Mouse (Mus musculus) hindbrain, embryonic 10.5 days (tissue): ENCODE data around the gene Mctp1. TPM values are rescaled to one million over a fixed set of nuclear protein-coding genes. Genes with fewer than 3 reads are reported as not detected.
A peak's percentile ranks its signal among the peaks of the same experiment; 100 is the strongest.
"Not testable (repeated sequence)": the region's sequence is repeated elsewhere in the genome, so short reads cannot be mapped to it uniquely, and the experiment has no call there.

ENCODE experiments used
- DNase-seq: peaks from one replicate; pipeline ENCODE4 v3.0.0-alpha.2; 2017; ENCODE audit warnings: low spot score
- H3K27ac ChIP-seq: fragments of 300-500 bp; sonication (generic); 2 replicates; pipeline ENCODE4 v1.5.1; 2016; ENCODE audit warnings: mild to moderate bottlenecking, moderate library complexity
- H3K27me3 ChIP-seq: fragments of 300-500 bp; sonication (generic); 2 replicates; pipeline ENCODE4 v1.6.1; 2016; ENCODE audit warnings: mild to moderate bottlenecking; ENCODE audit not compliant: poor library complexity, insufficient read depth, severe bottlenecking
- H3K36me3 ChIP-seq: fragments of 300-500 bp; sonication (generic); 2 replicates; pipeline ENCODE4 v1.6.1; 2016; ENCODE audit warnings: mild to moderate bottlenecking, moderate library complexity
- H3K4me1 ChIP-seq: fragments of 300-500 bp; sonication (generic); replicated peaks from 2 replicates; pipeline ENCODE4 v1.6.1; 2016; ENCODE audit warnings: mild to moderate bottlenecking
- H3K4me3 ChIP-seq: fragments of 300-500 bp; sonication (generic); 2 replicates; pipeline ENCODE4 v1.5.1; 2016; ENCODE audit warnings: mild to moderate bottlenecking, moderate library complexity
- H3K9me3 ChIP-seq: fragments of 300-500 bp; sonication (generic); 2 replicates; pipeline ENCODE4 v1.6.1; 2016; ENCODE audit warnings: mild to moderate bottlenecking, moderate library complexity
- WGBS: fragments of 180-500 bp; shearing (Covaris S2); methylation state at CpG from one replicate; pipeline ENCODE4 v1.1.7; 2016; 5-methylcytosine and 5-hydroxymethylcytosine counted together
- polyA plus RNA-seq: library from polyadenylated mRNA; unstranded; fragments of >200 nt; fragmentation: Nextera tagmentation; extraction: Ambion mirVana; gene quantifications from 2 replicates; pipeline ENCODE4 v1.2.1, GENCODE M21; 2016

The Mctp1 gene
- polyA plus RNA-seq, 1 experiment from 2014 or later, result 3.6 TPM

- H3K9me3 ChIP-seq, result no peaks in the 10 kb centered on the region
- no peak overlapping the region for H3K27ac ChIP-seq
- H3K27me3 ChIP-seq, result no peaks in the 10 kb centered on the region
- peak; percentile 57 for DNase-seq
- no peaks in the 10 kb centered on the region for H3K4me1 ChIP-seq
- WGBS, result 2% methylated on average over 2 of the region's 2 CpGs
- H3K4me3 ChIP-seq, result no peak overlapping the region
- no peaks in the 10 kb centered on the region for H3K36me3 ChIP-seq
Measured at GRCm38 (mm10) chr13:76969386-76969785, 585.1 kb downstream of the Mctp1 start.

- H3K27me3 ChIP-seq, H3K36me3 ChIP-seq, DNase-seq, H3K4me1 ChIP-seq, H3K4me3 ChIP-seq, H3K27ac ChIP-seq, H3K9me3 ChIP-seq: not testable (repeated sequence)
- WGBS, result 91% methylated on average over 3 of the region's 3 CpGs
Measured at GRCm38 (mm10) chr13:76971046-76971445, 586.7 kb downstream of the Mctp1 start.

- no peaks in the 10 kb centered on the region for H3K36me3 ChIP-seq
- no peak overlapping the region for H3K27ac ChIP-seq
- no peak for DNase-seq
- no peaks in the 10 kb centered on the region for H3K27me3 ChIP-seq
- H3K4me3 ChIP-seq, result no peak overlapping the region
- H3K9me3 ChIP-seq, result no peaks in the 10 kb centered on the region
- H3K4me1 ChIP-seq, result no peaks in the 10 kb centered on the region
- 67% methylated on average over 3 of the region's 3 CpGs for WGBS
Measured at GRCm38 (mm10) chr13:77002628-77003027, 618.3 kb downstream of the Mctp1 start.

GRCm38 (mm10) chr13:77003684-77004083, 619.3 kb downstream of the Mctp1 start:
- Histone ChIP-seq H3K4me3 (no peak overlapping the region), H3K4me1 (no peaks in the 10 kb centered on the region), H3K27me3 (no peaks in the 10 kb centered on the region), H3K36me3 (no peaks in the 10 kb centered on the region), H3K27ac (no peak overlapping the region), H3K9me3 (no peaks in the 10 kb centered on the region)
- no peak for DNase-seq
- 91% methylated on average over 1 of the region's 1 CpGs for WGBS

- no peaks in the 10 kb centered on the region for H3K36me3 ChIP-seq
- no peaks in the 10 kb centered on the region for H3K27me3 ChIP-seq
- H3K27ac ChIP-seq, result no peak overlapping the region
- no peak for DNase-seq
- 81% methylated on average over 2 of the region's 2 CpGs for WGBS
- no peaks in the 10 kb centered on the region for H3K9me3 ChIP-seq
- no peak overlapping the region for H3K4me3 ChIP-seq
- H3K4me1 ChIP-seq, result no peaks in the 10 kb centered on the region
Measured at GRCm38 (mm10) chr13:77018851-77019250, 634.5 kb downstream of the Mctp1 start.

GRCm38 (mm10) chr13:77029594-77029993, 645.3 kb downstream of the Mctp1 start:
- WGBS, result 70% methylated on average over 5 of the region's 5 CpGs
- Histone ChIP-seq H3K36me3 (no peaks in the 10 kb centered on the region), H3K27ac (no peak overlapping the region), H3K27me3 (no peaks in the 10 kb centered on the region), H3K9me3 (no peaks in the 10 kb centered on the region), H3K4me3 (no peak overlapping the region), H3K4me1 (no peaks in the 10 kb centered on the region)
- no peak for DNase-seq

GRCm38 (mm10) chr13:77043375-77043774, 659.0 kb downstream of the Mctp1 start:
- H3K36me3 ChIP-seq, result peaks cover 16% of the 10 kb centered on the region
- peaks cover 7% of the 10 kb centered on the region; the same call in 1 of the 2 replicates for H3K4me1 ChIP-seq
- no peak overlapping the region for H3K4me3 ChIP-seq
- DNase-seq, result no peak
- no peaks in the 10 kb centered on the region for H3K27me3 ChIP-seq
- no peak overlapping the region for H3K27ac ChIP-seq
- no peaks in the 10 kb centered on the region for H3K9me3 ChIP-seq
- whole genome bisulfite sequencing, result 92% methylated on average over 1 of the region's 1 CpGs

GRCm38 (mm10) chr13:77045375-77045774, 661.0 kb downstream of the Mctp1 start:
- WGBS, result 88% methylated on average over 1 of the region's 1 CpGs
- no peak for DNase-seq
- H3K4me1 ChIP-seq, result peaks cover 7% of the 10 kb centered on the region; the same call in 1 of the 2 replicates
- no peak overlapping the region for H3K27ac ChIP-seq
- no peaks in the 10 kb centered on the region for H3K9me3 ChIP-seq
- no peaks in the 10 kb centered on the region for H3K27me3 ChIP-seq
- no peak overlapping the region for H3K4me3 ChIP-seq
- peaks cover 20% of the 10 kb centered on the region for H3K36me3 ChIP-seq

GRCm38 (mm10) chr13:77046416-77046815, 662.1 kb downstream of the Mctp1 start:
- H3K36me3 ChIP-seq, result peaks cover 21% of the 10 kb centered on the region
- no peaks in the 10 kb centered on the region for H3K27me3 ChIP-seq
- 73% methylated on average over 10 of the region's 10 CpGs for WGBS
- DNase-seq, result peak; percentile 16
- no peak overlapping the region for H3K4me3 ChIP-seq
- H3K9me3 ChIP-seq, result no peaks in the 10 kb centered on the region
- peaks cover 7% of the 10 kb centered on the region; the same call in 1 of the 2 replicates for H3K4me1 ChIP-seq
- no peak overlapping the region for H3K27ac ChIP-seq

- peaks cover 7% of the 10 kb centered on the region; the same call in 1 of the 2 replicates for H3K4me1 ChIP-seq
- H3K27me3 ChIP-seq, result no peaks in the 10 kb centered on the region
- H3K9me3 ChIP-seq, result no peaks in the 10 kb centered on the region
- no peak overlapping the region for H3K4me3 ChIP-seq
- no peak for DNase-seq
- H3K36me3 ChIP-seq, result peaks cover 18% of the 10 kb centered on the region
- no peak overlapping the region for H3K27ac ChIP-seq
- 85% methylated on average over 6 of the region's 6 CpGs for WGBS
Measured at GRCm38 (mm10) chr13:77047179-77047931, 663.0 kb downstream of the Mctp1 start.

- Histone ChIP-seq H3K4me1 (peaks cover 7% of the 10 kb centered on the region; the same call in 1 of the 2 replicates), H3K36me3 (peaks cover 14% of the 10 kb centered on the region), H3K4me3 (no peak overlapping the region), H3K9me3 (no peaks in the 10 kb centered on the region), H3K27me3 (no peaks in the 10 kb centered on the region), H3K27ac (no peak overlapping the region)
- no peak for DNase-seq
- 97% methylated on average over 1 of the region's 1 CpGs for WGBS
Measured at GRCm38 (mm10) chr13:77048461-77048860, 664.1 kb downstream of the Mctp1 start.

- Histone ChIP-seq H3K9me3 (no peaks in the 10 kb centered on the region), H3K27me3 (no peaks in the 10 kb centered on the region), H3K36me3 (peaks cover 12% of the 10 kb centered on the region), H3K4me3 (no peak overlapping the region), H3K27ac (no peak overlapping the region), H3K4me1 (peaks cover 7% of the 10 kb centered on the region; the same call in 1 of the 2 replicates)
- WGBS, result 86% methylated on average over 3 of the region's 3 CpGs
- DNase-seq, result no peak
Measured at GRCm38 (mm10) chr13:77049736-77050135, 665.4 kb downstream of the Mctp1 start.

GRCm38 (mm10) chr13:77063221-77063620, 678.9 kb downstream of the Mctp1 start:
- peaks cover 32% of the 10 kb centered on the region for H3K36me3 ChIP-seq
- no peak for DNase-seq
- no peak overlapping the region for H3K4me3 ChIP-seq
- no peak overlapping the region for H3K27ac ChIP-seq
- WGBS, result 95% methylated on average over 1 of the region's 1 CpGs
- H3K4me1 ChIP-seq, result no peaks in the 10 kb centered on the region
- H3K27me3 ChIP-seq, result no peaks in the 10 kb centered on the region
- no peaks in the 10 kb centered on the region for H3K9me3 ChIP-seq
